Mouse (Mus musculus) gastrocnemius, adult 2 months (tissue): ENCODE data around the gene Amn1. TPM values are rescaled to one million over a fixed set of nuclear protein-coding genes. Genes with fewer than 3 reads are reported as not detected.
A peak's percentile ranks its signal among the peaks of the same experiment; 100 is the strongest.
"Not testable (repeated sequence)": the region's sequence is repeated elsewhere in the genome, so short reads cannot be mapped to it uniquely, and the experiment has no call there.

Source experiments
- DNase-seq: peaks from one replicate; pipeline ENCODE4 v3.0.0; 2022
- H3K27ac ChIP-seq: fragments of 200-600 bp; 2 replicates; pipeline ENCODE4 v1.8.1; 2022; ENCODE audit warnings: mild to moderate bottlenecking
- H3K4me3 ChIP-seq: fragments of 200-600 bp; 2 replicates; pipeline ENCODE4 v1.8.1; 2022; ENCODE audit warnings: mild to moderate bottlenecking, moderate library complexity
- CTCF ChIP-seq: fragments of 200-600 bp; IDR thresholded peaks from 2 replicates; pipeline ENCODE4 v1.8.1; 2022; ENCODE audit warnings: antibody characterized with exemption, mild to moderate bottlenecking, moderate library complexity
- intact Hi-C: fragments of 180-260 bp; cut with DNase I; formaldehyde crosslinking; loops from one replicate; pipeline ENCODE4 v1.15.1; 2025
- long read RNA-seq, 2 experiments: library from polyadenylated mRNA; stranded (forward); transcript quantifications; one replicate each; pipeline ENCODE4 v2.0.0; 2021
- total RNA-seq, 2 experiments: library from RNA; stranded (reverse); gene quantifications; 2 replicates each; pipeline ENCODE4 v1.2.3; 2021

The Amn1 gene
- 10 to 100 TPM; 12.5 to 16.2 TPM for total RNA-seq
- long read RNA-seq, experiment 1, partial matches to known transcripts, result 0 of 7 reads
- long read RNA-seq, experiment 1, other reads (novel, unspliced or antisense), result 6 of 7 reads
- long read RNA-seq, experiment 2, full-length matches to known transcripts, result 7 of 16 reads
- long read RNA-seq, experiment 2, partial matches to known transcripts, result 0 of 16 reads
- long read RNA-seq, experiment 2, other reads (novel, unspliced or antisense), result 9 of 16 reads

- DNase-seq, result peak; percentile 97
- intact Hi-C loops, result loop anchor here (1.0 to 10.0 kb wide), 4 partner anchors 46 to 973 kb away; partner anchors contain the start of genes Ergic2 and Resf1
- no peak for TF ChIP-seq CTCF
- Histone ChIP-seq H3K27ac (peak within 1 kb of the TSS; percentile 92), H3K4me3 (peak within 1 kb of the TSS; percentile 92)
Measured at GRCm38 (mm10) chr6:149188041-149188924, at the start of gene Amn1. Gene Amn1 (minus strand): TSS chr6:149188712.

GRCm38 (mm10) chr6:149236807-149237206 lies 48.3 kb upstream of the Amn1 start:
- no peak for TF ChIP-seq CTCF
- H3K27ac ChIP-seq, result no peak overlapping the region
- H3K4me3 ChIP-seq, result no peak overlapping the region
- intact Hi-C loops, result no loop called here
- no peak for DNase-seq

- no peak for DNase-seq
- TF ChIP-seq CTCF, result no peak
- intact Hi-C loops, result no loop called here
- no peak overlapping the region for H3K4me3 ChIP-seq
- H3K27ac ChIP-seq, result no peak overlapping the region
Measured at GRCm38 (mm10) chr6:149233918-149234317, 45.4 kb upstream of the Amn1 start.

GRCm38 (mm10) chr6:149224751-149225150 lies 36.2 kb upstream of the Amn1 start:
- Histone ChIP-seq H3K27ac (no peak overlapping the region), H3K4me3 (no peak overlapping the region)
- no peak for TF ChIP-seq CTCF
- DNase-seq, result no peak
- intact Hi-C loops, result no loop called here

- no peak for DNase-seq
- Histone ChIP-seq H3K4me3 (no peak overlapping the region), H3K27ac (no peak overlapping the region)
- TF ChIP-seq CTCF, result no peak
- intact Hi-C loops, result no loop called here
Measured at GRCm38 (mm10) chr6:149221296-149221695, 32.8 kb upstream of the Amn1 start.

DNA sequence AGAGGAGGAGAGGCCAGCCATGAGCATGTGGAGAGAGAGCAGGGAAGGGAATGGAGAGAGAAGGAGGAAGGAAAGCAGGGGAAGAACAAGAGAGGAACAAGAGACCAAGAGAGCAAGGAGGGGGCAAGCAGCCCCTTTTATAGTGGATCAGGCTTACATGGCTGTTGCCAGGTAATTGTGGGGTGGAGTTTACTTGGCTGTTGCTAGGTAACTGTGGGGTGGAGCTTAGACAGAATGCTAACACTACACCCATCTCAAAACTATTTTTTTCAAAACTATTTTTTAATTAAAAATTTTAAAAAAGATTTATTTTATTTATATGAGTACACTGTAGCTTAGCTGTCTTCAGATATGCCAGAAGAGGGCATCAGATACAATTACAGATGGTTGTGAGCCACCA lies 10.1 kb upstream of the Amn1 start:
- H3K27ac ChIP-seq, result no peak overlapping the region
- intact Hi-C loops, result no loop called here
- H3K4me3 ChIP-seq, result no peak overlapping the region
- no peak for DNase-seq
- TF ChIP-seq CTCF, result no peak

GRCm38 (mm10) chr6:149197116-149197515 lies 8.6 kb upstream of the Amn1 start:
- intact Hi-C loops, result no loop called here
- no peak for DNase-seq
- no peak for TF ChIP-seq CTCF
- H3K4me3 ChIP-seq, result no peak overlapping the region
- H3K27ac ChIP-seq, result no peak overlapping the region

DNA sequence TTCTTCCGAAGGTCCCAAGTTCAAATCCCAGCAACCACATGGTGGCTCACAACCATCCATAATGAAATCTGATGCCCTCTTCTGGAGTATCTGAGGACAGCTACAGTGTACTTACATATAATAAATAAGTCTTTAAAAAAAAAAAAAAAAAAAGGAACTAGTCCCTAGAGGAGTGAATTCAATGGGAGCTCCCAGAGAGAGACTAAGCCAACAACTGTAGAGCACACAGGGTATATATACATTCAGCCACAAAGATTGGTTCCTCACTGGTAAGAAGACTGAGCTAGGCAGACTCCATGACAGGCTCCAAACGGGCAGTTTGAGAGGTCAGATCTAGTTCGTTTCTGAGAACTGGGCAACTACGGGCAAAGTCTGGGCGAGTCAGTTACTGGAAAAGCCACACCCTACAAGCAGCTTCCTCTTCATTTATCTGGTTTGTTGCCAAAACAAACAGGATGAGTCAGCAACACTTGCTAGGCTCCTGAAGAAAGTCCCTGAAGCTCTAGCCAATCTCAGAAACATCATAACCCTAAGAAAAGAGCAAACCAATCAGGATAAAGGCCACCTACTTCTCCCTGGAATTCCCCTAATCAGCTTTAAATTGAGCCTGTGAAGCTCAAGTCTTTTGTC lies 4.9 kb upstream of the Amn1 start:
- peak overlapping the region; percentile 44 for H3K27ac ChIP-seq
- no peak overlapping the region for H3K4me3 ChIP-seq
- no peak for TF ChIP-seq CTCF
- DNase-seq, result no peak
- intact Hi-C loops, result no loop called here

DNA sequence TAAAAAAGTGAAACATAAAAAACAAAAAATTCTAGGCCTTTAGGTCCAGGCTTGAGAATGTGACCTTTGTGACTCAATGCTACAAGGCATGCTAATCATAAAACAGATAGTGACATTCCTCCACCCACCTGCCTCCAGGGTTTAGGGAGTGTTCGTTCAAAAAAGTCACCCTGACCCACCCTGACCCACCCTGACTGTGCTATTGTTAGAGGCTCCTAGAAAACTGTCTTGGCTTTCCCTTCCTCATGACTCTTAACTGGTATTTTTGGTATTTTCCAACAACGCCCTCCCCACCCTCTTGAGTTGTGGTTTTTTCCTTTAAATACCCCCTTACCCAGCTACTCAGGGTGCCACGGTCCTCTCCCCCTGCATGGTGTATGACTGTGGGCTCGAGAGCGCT lies 3.4 kb upstream of the Amn1 start:
- intact Hi-C loops, H3K27ac ChIP-seq, DNase-seq, H3K4me3 ChIP-seq: not testable (repeated sequence)

DNA sequence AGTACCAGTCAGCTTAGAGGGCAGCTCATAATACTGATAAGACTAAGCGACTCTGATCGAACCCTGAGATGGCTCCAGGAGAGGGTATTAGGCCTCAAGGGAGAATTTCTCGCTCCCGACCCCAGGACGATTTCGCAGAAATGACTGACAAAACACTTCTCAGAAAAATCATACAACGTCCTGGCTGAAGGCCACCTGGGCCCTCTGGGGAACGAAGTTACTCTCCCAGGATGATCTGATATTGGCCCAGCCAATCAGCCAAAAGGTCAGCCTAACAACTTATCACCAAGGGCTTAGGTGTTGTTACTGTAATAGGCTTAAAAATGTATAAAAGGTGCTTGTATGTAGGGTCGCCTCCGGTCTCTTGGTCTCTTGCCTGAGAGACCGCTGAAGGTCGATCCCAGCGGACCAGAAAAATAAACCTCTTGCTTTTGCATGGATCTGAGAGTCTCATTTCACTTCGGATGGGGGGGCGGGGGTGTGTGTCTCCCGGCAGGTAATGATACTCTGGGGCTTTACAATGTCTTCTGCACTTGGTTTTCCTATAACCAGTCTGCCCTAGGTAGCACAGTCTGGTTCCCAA lies 919 bp upstream of the Amn1 start:
- H3K27ac ChIP-seq, result peak overlapping the region; percentile 92
- peak overlapping the region; percentile 92 for H3K4me3 ChIP-seq
- TF ChIP-seq CTCF, result no peak
- peak; percentile 18 for DNase-seq
- intact Hi-C loops, result loop anchor here (5.0 to 10.0 kb wide), 3 partner anchors 47 to 975 kb away; partner anchors contain the start of gene Ergic2

DNA sequence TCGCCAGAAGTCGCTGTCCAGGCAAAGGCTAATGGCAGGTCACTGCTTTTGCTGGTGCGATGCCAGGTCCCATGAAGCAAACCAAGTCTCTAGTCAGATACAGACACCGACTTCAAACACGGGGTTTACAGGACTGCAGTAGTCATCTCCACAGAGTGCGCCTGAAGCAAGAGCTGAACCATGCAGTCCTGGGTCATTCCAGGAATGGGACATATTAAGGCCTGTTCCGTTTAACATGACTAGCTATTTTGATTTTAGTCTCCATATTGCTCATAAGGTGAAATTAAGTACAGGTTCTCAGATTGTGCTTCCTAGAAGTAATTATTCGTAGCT lies 379 bp upstream of the Amn1 start:
- no peak for DNase-seq
- intact Hi-C loops, result loop anchor here (1.0 to 10.0 kb wide), 4 partner anchors 47 to 974 kb away; partner anchors contain the start of genes Ergic2 and Resf1
- Histone ChIP-seq H3K4me3 (peak overlapping the region; percentile 92), H3K27ac (peak overlapping the region; percentile 92)
- no peak for TF ChIP-seq CTCF

DNA sequence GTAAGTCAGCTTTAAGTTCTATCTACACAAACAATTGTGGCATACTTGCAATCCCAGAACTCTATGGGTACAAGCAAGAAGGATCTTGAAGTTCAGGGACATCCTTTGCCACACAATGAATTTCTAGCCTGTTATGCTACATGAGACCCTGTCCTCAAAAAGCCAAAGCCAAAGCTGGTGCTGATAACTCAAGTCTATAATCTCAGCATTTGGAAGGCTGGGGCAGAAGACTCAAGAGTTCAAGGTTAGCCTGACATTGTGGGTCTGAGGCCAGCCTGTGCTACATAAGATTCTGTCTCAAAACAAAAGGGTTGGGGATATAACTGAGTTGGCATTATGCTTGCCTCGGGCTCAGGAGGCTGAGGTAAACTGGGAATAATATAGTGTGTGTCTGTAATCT lies 1.1 kb downstream of the Amn1 start:
- intact Hi-C loops, result loop anchor here (5.0 to 10.0 kb wide), 3 partner anchors 45 to 973 kb away; partner anchors contain the start of gene Ergic2
- peak overlapping the region; percentile 92; the same call in 1 of the 2 replicates for H3K27ac ChIP-seq

More for the DNA sequence above, 1.1 kb downstream of the Amn1 start:
- peak overlapping the region; percentile 92 for H3K4me3 ChIP-seq
- DNase-seq, result no peak
- TF ChIP-seq CTCF, result no peak
